Mouse (Mus musculus) gastrocnemius, postnatal 14 days (tissue): ENCODE results near the gene Pcnt. TPM values are rescaled to one million over a fixed set of nuclear protein-coding genes. Genes with fewer than 3 reads are reported as not detected.

Experiments used
- DNase-seq: peaks from one replicate; pipeline ENCODE4 v3.0.0; 2021; ENCODE audit warnings: mixed read lengths
- intact Hi-C: fragments of 180-260 bp; cut with DNase I; formaldehyde crosslinking; loops from one replicate; pipeline ENCODE4 v1.15.1; 2025; ENCODE audit warnings: low total_unique reads
- total RNA-seq, 2 experiments: library from RNA; stranded (reverse); gene quantifications; 2 replicates each; pipeline ENCODE4 v1.2.3; 2021

The Pcnt gene
- total RNA-seq, 2 experiments from 2014 or later = 50.6 to 71.3 TPM

DNA sequence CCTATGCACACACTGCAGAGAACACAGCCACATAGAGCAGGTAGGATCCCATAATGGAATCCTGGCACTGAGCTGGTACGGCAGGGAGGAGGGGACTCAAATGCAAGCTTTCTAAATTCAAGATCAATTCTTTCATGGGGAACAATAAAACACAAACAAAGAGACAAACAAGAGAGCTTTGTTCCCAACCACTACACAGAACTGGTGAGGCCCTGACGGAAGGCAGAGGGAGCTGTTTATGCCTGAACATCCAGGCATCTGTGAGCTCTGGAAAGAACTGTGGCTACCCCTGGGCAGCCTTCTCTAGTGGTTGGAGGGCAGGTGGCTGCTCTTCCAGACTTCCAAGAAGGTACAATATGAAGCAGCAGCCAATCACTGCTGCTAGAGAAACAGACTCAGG lies 110.5 kb downstream of the Pcnt start:
- intact Hi-C loops = no loop called here
- no peak for DNase-seq

DNA sequence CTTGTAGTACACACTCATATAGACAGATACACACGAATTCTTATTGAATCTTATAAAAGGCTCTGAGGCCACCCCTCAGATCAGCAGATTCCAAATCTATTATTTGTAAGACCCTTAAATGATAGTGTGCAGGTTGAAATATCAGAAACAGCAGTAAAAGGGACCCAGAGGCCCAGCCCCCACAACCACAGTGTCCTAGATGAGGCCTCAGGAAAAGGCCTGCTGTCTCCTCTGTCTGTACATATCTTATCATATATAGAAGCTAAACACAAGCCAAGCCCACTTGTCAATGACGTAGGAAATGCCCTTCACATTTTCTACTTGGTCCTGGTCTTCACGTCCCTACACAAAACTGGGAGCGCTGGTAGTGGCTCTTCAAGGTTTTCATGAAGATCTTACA lies 113.5 kb downstream of the Pcnt start:
- intact Hi-C loops = no loop called here
- no peak for DNase-seq

DNA sequence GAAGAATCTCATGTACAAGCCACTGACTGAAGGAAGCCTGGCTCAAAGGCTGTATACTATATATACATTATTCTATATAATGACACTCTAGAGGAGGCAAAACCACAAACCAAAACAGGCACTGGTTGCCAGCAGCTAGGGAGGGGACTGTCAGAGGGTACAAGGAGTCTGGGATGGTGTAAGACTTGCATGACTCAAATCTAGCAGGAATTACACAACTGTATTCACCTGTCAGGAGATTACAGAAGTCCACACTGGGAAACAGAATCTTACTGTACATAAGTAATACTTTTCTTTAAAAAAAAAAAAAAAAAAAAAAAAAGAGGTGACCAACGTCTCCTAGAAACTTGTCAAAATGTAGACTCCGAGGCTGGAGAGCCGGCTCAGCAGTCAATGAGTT lies 114.0 kb downstream of the Pcnt start:
- no peak for DNase-seq
- intact Hi-C loops = no loop called here

DNA sequence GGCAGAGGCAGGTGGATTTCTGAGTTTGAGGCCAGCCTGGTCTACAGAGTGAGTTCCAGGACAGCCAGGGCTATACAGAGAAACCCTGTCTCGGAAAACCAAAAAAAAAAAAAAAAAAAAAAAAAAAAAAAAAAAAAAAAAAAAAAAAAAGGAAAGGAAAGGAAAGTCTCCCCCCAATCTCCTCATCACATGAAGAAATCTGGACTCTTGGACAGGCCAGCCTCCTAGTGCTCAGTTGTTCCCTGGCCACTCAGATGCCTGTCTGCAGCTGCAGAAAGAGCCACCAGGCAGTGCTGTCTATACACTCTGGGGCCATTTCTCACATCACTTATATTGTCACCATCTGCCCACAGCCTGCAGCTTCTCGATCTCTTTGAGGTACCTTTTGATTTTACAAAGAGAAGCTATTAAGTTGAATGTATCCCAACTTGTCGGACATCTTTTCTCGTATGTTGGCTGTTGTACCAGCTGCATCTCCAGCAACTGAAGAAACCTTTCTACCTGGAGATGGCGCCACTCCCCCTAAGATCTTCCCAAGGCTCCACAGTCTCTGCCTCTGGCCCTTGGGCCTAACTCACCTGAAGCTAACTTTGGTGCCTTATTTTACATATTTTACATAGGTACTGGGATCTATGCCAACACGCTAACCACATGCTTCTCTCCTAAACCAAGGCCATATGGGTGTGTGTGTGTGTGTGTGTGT lies 116.1 kb downstream of the Pcnt start:
- intact Hi-C loops = no loop called here
- DNase-seq = peak; percentile 21

- intact Hi-C loops = no loop called here
- DNase-seq = no peak
These were observed 125.0 kb downstream of the Pcnt start for GRCm38 (mm10) chr10:76317623-76318022.

- DNase-seq = no peak
These were observed 126.4 kb downstream of the Pcnt start for GRCm38 (mm10) chr10:76316194-76316593.

DNA sequence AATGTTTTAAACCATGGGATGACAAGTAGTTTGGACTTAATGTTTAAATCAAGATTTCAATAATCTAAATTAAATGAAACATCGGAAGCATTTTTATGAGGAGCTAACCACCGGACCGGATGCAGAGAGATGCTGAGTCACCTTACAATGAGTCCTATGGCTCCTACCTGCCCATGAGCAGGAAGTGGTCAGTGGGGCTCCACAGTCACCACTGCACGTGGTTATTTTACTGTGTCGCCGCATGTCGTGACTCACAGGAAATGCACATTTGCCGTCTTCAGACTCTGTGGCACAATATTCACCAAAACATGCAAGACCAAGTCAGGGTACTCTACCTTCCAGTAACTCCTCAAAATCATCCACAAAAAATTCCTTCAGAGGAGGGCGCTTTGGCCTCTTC lies 135.8 kb downstream of the Pcnt start:
- DNase-seq = no peak
- intact Hi-C loops = no loop called here

More at GRCm38 (mm10) chr10:76316194-76316593, 126.4 kb downstream of the Pcnt start:
- intact Hi-C loops = no loop called here

Other genes with a start within 250 kb of the Pcnt start
- gene Prmt2, start 204.9 kb downstream of the Pcnt start, total RNA-seq = 1 to 10 TPM; 4.1 to 5.8 TPM
- 1 to 10 TPM; 2.4 to 7.4 TPM for gene S100b, start 188.9 kb downstream of the Pcnt start, total RNA-seq
- 1 to 10 TPM; 7.6 to 9.3 TPM for gene Dip2a, start 97.5 kb downstream of the Pcnt start, total RNA-seq
- not detected for gene AC141477.1, start 2.3 kb downstream of the Pcnt start, total RNA-seq
- gene 2610028H24Rik, start 6.3 kb upstream of the Pcnt start, total RNA-seq = under 1 TPM; 0.31 to 0.45 TPM
- gene Mcm3ap, start 26.1 kb upstream of the Pcnt start, total RNA-seq = 10 to 100 TPM; 21.4 to 22.2 TPM
- 1 to 10 TPM; 3.5 to 3.8 TPM for gene Ybey, start 26.3 kb upstream of the Pcnt start, total RNA-seq
- gene Lss, start 88.8 kb upstream of the Pcnt start, total RNA-seq = 1 to 10 TPM; 4.5 to 6.9 TPM
- gene Spatc1l, start 119.5 kb upstream of the Pcnt start, total RNA-seq = not detected
- not detected for gene Ftcd, start 132.9 kb upstream of the Pcnt start, total RNA-seq
- 100 to 1,000 TPM; 236 to 279 TPM for gene Col6a2, start 180.8 kb upstream of the Pcnt start, total RNA-seq